Mouse (Mus musculus) lung, postnatal 0 days (tissue): ENCODE results near the gene Ticrr.

Experiments
- CTCF ChIP-seq: IDR thresholded peaks from 2 replicates; pipeline ENCODE4 v1.5.1; 2016; ENCODE audit warnings: antibody characterized with exemption, mild to moderate bottlenecking
- EP300 ChIP-seq: IDR thresholded peaks from 2 replicates; pipeline ENCODE4 v1.6.1; 2016; ENCODE audit warnings: antibody characterized with exemption, mild to moderate bottlenecking, control low read depth

GRCm38 (mm10) chr7:79661253-79661890 lies 1.4 kb downstream of the Ticrr start:
- TF ChIP-seq CTCF (no peak), EP300 (no peak)
